Mouse (Mus musculus) stomach, postnatal 0 days (tissue): ENCODE results near the gene Rab6b. TPM values are rescaled to one million over a fixed set of nuclear protein-coding genes. Genes with fewer than 3 reads are reported as not detected.
"Not testable (repeated sequence)": the region's sequence is repeated elsewhere in the genome, so short reads cannot be mapped to it uniquely, and the experiment has no call there.

ENCODE experiments used
- ATAC-seq: fragments of 200-750 bp; cut with Nextera tagmentation; 2 replicates; pipeline ENCODE4 v1.8.0; 2017; ENCODE audit not compliant: low FRiP score, low TSS enrichment
- DNase-seq: peaks from one replicate; pipeline ENCODE4 v3.0.0-alpha.2; 2016; ENCODE audit warnings: low spot score
- H3K27ac ChIP-seq: fragments of 300-500 bp; sonication (generic); replicated peaks from 2 replicates; pipeline ENCODE4 v1.5.1; 2014; ENCODE audit warnings: mild to moderate bottlenecking, control low read depth
- H3K27me3 ChIP-seq: fragments of 300-500 bp; sonication (generic); 2 replicates; pipeline ENCODE4 v1.6.1; 2014; ENCODE audit warnings: low read length; ENCODE audit not compliant: control insufficient read depth, insufficient read depth
- H3K36me3 ChIP-seq: fragments of 300-500 bp; sonication (generic); 2 replicates; pipeline ENCODE4 v1.6.1; 2014; ENCODE audit warnings: low read length, mixed read lengths; ENCODE audit not compliant: control insufficient read depth, insufficient read depth
- H3K4me1 ChIP-seq: fragments of 300-500 bp; sonication (generic); replicated peaks from 2 replicates; pipeline ENCODE4 v1.6.1; 2014; ENCODE audit warnings: antibody characterized with exemption; ENCODE audit not compliant: control insufficient read depth, insufficient read depth
- H3K4me2 ChIP-seq: fragments of 300-500 bp; sonication (generic); replicated peaks from 2 replicates; pipeline ENCODE4 v1.6.1; 2014; ENCODE audit warnings: low read depth, mild to moderate bottlenecking, control low read depth, moderate library complexity
- H3K4me3 ChIP-seq: fragments of 300-500 bp; sonication (generic); 2 replicates; pipeline ENCODE4 v1.5.1; 2014; ENCODE audit warnings: low read depth, low read length, control low read depth
- H3K9ac ChIP-seq: fragments of 300-500 bp; sonication (generic); 2 replicates; pipeline ENCODE4 v1.6.1; 2014; ENCODE audit warnings: mild to moderate bottlenecking, low read length, control low read depth, mixed read lengths
- H3K9me3 ChIP-seq: fragments of 300-500 bp; sonication (generic); 2 replicates; pipeline ENCODE4 v1.6.1; 2016; ENCODE audit warnings: low read length; ENCODE audit not compliant: control insufficient read depth
- CTCF ChIP-seq: IDR thresholded peaks from 2 replicates; pipeline ENCODE4 v1.5.1; 2016; ENCODE audit warnings: antibody characterized with exemption, low read depth, mild to moderate bottlenecking, moderate library complexity
- EP300 ChIP-seq: optimal IDR thresholded peaks from 2 replicates; pipeline ENCODE3; 2016; ENCODE audit warnings: antibody characterized with exemption
- WGBS: fragments of 180-500 bp; shearing (Covaris S2); extraction: QIAGEN DNeasy Blood & Tissue Kit; methylation state at CpG from one replicate; pipeline ENCODE4 v1.1.7; 2014; 5-methylcytosine and 5-hydroxymethylcytosine counted together
- polyA plus RNA-seq: library from polyadenylated mRNA; unstranded; fragments of >200 nt; fragmentation: Nextera tagmentation; extraction: Ambion mirVana; gene quantifications from 2 replicates; pipeline ENCODE4 v1.2.1, GENCODE M21; 2015

Gene Rab6b
- polyA plus RNA-seq, 1 experiment from 2014 or later = 4.1 TPM

DNA sequence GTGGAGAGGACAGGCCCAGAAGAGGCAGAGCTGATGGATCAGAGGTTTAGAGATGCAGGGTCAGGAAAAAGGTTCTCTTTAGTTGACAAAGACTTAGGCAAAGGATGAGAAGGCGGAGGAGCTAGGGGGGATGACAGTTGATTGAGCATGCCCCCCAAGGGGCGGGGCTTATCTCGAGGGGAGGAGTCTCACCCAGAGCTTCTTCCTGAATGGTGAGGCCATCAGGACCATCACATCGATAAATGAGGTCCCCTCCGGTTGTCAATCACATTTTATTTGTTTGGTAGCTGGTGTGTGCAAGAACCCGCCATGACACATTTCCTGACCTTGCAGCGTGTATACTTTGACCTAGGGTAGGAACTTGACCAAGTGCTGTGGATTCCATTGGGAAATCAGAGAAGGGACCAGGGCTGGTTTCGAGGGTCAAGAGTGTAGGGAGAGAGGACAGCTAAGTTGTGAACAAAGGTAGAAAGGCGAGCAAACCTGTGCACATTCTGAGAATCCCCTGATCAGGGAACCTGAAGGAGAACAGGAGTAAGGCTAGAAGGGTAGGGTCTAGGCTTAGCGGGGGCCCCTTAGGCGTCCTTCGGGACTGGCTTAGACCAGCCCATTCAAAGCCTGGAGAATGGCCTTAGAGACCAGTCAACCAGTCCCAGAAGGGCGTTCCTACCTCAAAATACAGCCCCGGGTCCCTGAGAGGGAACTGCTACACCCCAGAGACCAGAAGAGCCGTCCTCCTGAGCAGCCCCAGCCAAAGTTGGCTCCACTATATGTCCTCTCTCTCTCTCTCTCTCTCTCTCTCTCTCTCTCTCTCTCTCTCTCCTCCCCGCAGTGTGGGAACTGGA, 20.3 kb upstream of the Rab6b start:
- 72% methylated on average over 16 of the region's 16 CpGs for WGBS
- ATAC-seq (no peak), DNase-seq (peak; percentile 32)
- H3K4me3 ChIP-seq = no peak overlapping the region
- no peaks in the 10 kb centered on the region for H3K9me3 ChIP-seq
- no peak overlapping the region for H3K27ac ChIP-seq
- H3K9ac ChIP-seq = no peak overlapping the region
- H3K27me3 ChIP-seq = no peaks in the 10 kb centered on the region
- H3K4me1 ChIP-seq = no peaks in the 10 kb centered on the region
- H3K4me2 ChIP-seq = no peak overlapping the region
- TF ChIP-seq EP300 (no peak), CTCF (no peak)
- no peaks in the 10 kb centered on the region for H3K36me3 ChIP-seq

DNA sequence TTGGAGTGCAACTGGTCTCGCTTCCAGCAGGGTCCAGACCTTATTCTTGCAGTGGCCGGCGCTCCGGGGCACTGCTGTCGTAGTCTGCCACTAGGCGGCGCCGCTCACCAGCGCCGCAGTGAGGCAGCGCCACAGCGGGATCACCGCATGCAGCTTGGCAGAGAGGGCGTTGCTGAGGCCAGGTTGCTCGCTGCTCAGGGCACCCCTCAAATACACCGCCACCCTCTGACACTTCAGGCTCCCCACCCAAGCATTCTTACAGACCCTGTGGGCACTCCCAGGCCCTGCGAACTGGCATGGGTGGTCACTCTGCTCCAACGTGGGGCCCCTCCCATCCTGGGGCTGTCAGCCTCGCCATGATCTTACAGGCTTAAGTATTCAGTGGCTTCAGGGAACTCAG, 19.3 kb upstream of the Rab6b start:
- H3K4me1 ChIP-seq = no peaks in the 10 kb centered on the region
- TF ChIP-seq EP300 (no peak), CTCF (peak; percentile 98)
- no peaks in the 10 kb centered on the region for H3K27me3 ChIP-seq
- under 1% methylated on average over 19 of the region's 19 CpGs for WGBS
- ATAC-seq (peak; percentile 70), DNase-seq (peak; percentile 90)
- H3K36me3 ChIP-seq = no peaks in the 10 kb centered on the region
- no peak overlapping the region for H3K27ac ChIP-seq
- H3K4me3 ChIP-seq = peak overlapping the region; percentile 30
- peak overlapping the region; percentile 68 for H3K4me2 ChIP-seq
- H3K9ac ChIP-seq = no peak overlapping the region; the same call in 1 of the 2 replicates
- H3K9me3 ChIP-seq = no peaks in the 10 kb centered on the region

DNA sequence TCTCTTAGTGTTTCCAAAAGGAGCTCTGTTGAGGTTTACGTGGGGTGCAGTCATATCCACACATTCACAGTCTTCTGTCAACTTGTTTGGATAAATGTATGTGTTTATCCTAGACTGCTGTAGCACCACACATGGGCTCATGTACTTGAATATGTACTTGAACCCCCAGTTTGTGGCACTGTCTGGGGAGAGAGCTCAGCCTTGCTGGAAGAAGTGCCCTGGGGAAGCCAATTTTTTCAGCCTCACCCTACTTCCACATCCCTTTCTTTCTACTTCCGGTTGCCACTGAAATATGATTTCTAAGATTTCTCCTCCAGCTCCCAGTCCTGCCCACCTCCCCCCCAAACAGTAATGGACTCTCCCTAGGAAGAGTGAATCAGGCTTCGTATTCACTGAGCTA, 17.9 kb upstream of the Rab6b start:
- H3K4me2 ChIP-seq = no peak overlapping the region
- no peaks in the 10 kb centered on the region for H3K27me3 ChIP-seq
- ATAC-seq (no peak), DNase-seq (no peak)
- H3K27ac ChIP-seq = no peak overlapping the region
- no peak overlapping the region for H3K9ac ChIP-seq
- no peak overlapping the region for H3K4me3 ChIP-seq
- TF ChIP-seq CTCF (no peak), EP300 (no peak)
- no peaks in the 10 kb centered on the region for H3K4me1 ChIP-seq
- WGBS = 66% methylated on average over 3 of the region's 3 CpGs
- no peaks in the 10 kb centered on the region for H3K9me3 ChIP-seq
- no peaks in the 10 kb centered on the region for H3K36me3 ChIP-seq

DNA sequence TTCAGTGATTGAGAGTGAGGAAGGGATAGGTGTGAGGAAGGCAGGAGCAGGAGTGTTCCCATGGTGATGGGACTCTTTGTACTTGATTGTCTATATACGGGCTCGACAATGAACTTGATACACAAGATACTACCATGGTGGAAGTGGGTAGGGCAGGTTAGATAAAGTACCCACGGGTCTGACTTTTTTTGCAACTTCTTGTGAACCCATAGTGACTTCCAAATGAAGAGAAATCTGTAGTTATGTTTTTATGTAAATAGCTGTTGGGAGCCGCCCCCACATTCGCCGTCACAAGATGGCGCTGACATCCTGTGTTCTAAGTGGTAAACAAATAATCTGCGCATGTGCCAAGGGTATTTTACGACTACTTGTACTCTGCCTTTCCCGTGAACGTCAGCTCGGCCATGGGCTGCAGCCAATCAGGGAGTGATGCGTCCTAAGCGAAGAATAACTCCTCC, 3.2 kb upstream of the Rab6b start:
- Histone ChIP-seq H3K27me3 (peaks cover 10% of the 10 kb centered on the region), H3K4me3 (peak overlapping the region; percentile 25; the same call in 1 of the 2 replicates), H3K4me2 (peak overlapping the region; percentile 33)
- peak; percentile 61 for DNase-seq
- H3K9ac ChIP-seq, H3K27ac ChIP-seq, H3K36me3 ChIP-seq, H3K4me1 ChIP-seq, H3K9me3 ChIP-seq: not testable (repeated sequence)
- WGBS = 24% methylated on average over 7 of the region's 14 CpGs
- ATAC-seq = peak; percentile 57

DNA sequence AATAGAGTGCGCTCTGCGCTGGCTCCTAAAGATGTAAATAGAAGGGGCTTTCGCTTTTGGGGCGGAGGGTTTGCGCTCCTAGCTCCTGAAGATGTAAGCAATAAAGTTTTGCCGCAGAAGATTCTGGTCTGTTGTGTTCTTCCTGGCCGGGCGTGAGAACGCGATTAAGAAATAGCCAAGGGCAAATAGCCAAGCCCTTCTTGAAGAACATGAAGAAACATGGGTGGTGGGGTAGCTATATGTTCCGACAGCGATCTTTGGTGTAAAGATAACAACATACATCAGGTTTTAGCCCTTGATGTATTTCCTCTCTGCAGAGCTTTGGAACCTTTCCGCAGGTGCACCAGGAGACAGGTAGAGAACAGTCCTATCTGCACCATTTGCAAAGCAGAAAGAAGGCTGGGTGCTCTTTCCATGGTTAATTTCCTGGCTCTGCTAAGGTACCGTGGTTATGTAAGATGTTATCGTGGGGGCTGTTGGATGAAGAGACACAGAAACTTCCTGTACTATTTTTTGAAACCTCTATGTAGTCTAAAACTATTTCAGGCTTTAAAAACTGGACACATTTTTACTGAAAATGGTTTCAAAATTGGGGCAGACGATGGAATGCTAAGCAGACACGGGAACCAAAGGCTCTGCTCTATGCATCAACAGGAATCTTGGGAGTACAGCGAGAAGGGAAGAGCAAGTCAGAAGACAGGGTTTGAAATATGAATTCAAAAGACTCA, 2.5 kb upstream of the Rab6b start:
- Histone ChIP-seq H3K4me1 (peaks cover 6% of the 10 kb centered on the region), H3K4me3 (peak overlapping the region; percentile 38), H3K27me3 (peaks cover 13% of the 10 kb centered on the region), H3K36me3 (no peaks in the 10 kb centered on the region), H3K27ac (peak overlapping the region; percentile 56; the same call in 1 of the 2 replicates), H3K9ac (peak overlapping the region; percentile 43; the same call in 1 of the 2 replicates), H3K4me2 (peak overlapping the region; percentile 56), H3K9me3 (no peaks in the 10 kb centered on the region)
- no peak for ATAC-seq
- DNase-seq = no peak
- WGBS = 25% methylated on average over 18 of the region's 18 CpGs
- TF ChIP-seq EP300 (no peak), CTCF (no peak)

DNA sequence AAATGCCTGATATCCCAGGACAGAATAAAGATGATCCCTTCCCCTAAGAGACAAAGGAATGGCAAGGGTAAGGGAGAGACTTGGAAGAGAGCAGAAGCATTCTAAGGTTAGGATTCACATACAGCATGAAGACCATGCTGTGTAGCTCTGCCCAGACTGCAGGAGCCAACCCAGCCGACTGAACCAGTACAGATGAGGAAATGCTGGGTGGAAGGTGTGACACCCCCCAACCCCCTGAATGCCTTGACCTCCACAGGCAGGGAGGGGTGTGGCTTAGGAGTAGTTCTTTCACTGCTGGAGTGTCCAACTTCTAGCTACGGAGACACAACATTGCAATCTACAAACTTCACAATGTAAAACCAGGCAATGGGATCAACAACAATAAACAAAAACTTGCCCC, 1.7 kb upstream of the Rab6b start:
- peaks cover 13% of the 10 kb centered on the region for H3K27me3 ChIP-seq
- H3K9me3 ChIP-seq = no peaks in the 10 kb centered on the region
- no peaks in the 10 kb centered on the region for H3K36me3 ChIP-seq
- H3K9ac ChIP-seq = no peak overlapping the region
- DNase-seq (peak; percentile 10), ATAC-seq (no peak)
- H3K4me2 ChIP-seq = no peak overlapping the region
- H3K27ac ChIP-seq = no peak overlapping the region
- TF ChIP-seq CTCF (no peak), EP300 (no peak)
- no peak overlapping the region for H3K4me3 ChIP-seq
- WGBS = 48% methylated on average over 2 of the region's 2 CpGs
- H3K4me1 ChIP-seq = peaks cover 6% of the 10 kb centered on the region
